Mouse (Mus musculus) bone marrow macrophage, adult 2 months (primary cell): ENCODE measurements around the gene Dsn1. TPM values are rescaled to one million over a fixed set of nuclear protein-coding genes. Genes with fewer than 3 reads are reported as not detected.

Experiments used
- H3K27ac ChIP-seq: 2 replicates; pipeline ENCODE4 v1.5.1; 2012; ENCODE audit warnings: low read depth, low read length; ENCODE audit not compliant: insufficient read depth
- H3K4me1 ChIP-seq: 2 replicates; pipeline ENCODE4 v1.6.1; 2012; ENCODE audit warnings: low read length; ENCODE audit not compliant: control insufficient read depth, insufficient read depth
- H3K4me3 ChIP-seq: 2 replicates; pipeline ENCODE4 v1.5.1; 2012; ENCODE audit warnings: mild to moderate bottlenecking, low read length, moderate library complexity; ENCODE audit not compliant: insufficient read depth
- CTCF ChIP-seq: IDR thresholded peaks from 2 replicates; pipeline ENCODE4 v1.5.1; 2012; ENCODE audit warnings: low read depth, mild to moderate bottlenecking, low read length, moderate library complexity
- POLR2A ChIP-seq: IDR thresholded peaks from 2 replicates; pipeline ENCODE4 v1.6.1; 2012; ENCODE audit warnings: mild to moderate bottlenecking, low read depth, low read length, borderline replicate concordance
- polyA plus RNA-seq: library from polyadenylated mRNA; stranded (reverse); fragments of >200 nt; gene quantifications from 2 replicates; pipeline ENCODE4 v1.2.4, GENCODE M21; 2012; ENCODE audit not compliant: missing spikeins, insufficient read depth, insufficient read length

Dsn1 gene
- 11.4 and 13.0 TPM in 2 replicates for polyA plus RNA-seq

DNA sequence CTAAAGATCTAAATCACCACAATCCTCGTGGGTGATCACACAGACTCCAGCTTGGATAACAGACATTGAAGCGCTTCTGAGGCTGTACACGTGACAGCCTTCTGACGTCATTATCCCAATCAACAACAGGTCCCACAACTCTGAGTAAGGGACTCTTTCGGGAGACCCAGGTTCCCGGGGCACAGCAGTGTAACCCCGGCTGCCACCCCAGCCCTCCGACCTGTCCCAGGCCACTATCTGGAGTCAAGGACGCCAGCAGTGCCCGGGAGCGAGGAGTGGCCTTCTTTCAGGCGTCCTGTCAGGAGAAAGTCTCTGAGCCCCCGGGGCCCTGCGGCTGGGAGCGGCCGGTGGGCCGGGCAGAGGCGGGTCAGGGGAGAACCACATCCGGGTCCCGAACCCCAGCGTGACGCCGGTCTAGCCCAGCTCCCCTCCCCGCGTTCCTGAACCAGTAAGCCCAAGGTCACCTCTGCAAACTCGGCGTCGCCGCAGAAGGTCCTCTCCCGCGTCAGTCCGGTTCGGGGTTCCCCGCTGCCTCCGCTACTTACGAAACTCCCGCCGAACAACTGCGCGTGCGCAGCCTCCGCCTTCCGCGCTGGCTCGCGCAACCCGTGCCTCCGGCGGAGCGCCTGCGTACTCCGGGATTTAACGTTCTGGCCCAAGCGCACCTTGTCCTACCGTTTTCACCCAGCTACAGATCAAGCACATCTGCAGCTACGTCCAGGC is at the start of gene Dsn1:
TSS of gene Dsn1 (minus strand) at position 644 of the 723 bp plus-strand sequence.
- Histone ChIP-seq H3K4me3 (peak within 1 kb of the TSS; percentile 58), H3K27ac (peak within 1 kb of the TSS; percentile 1; the same call in 1 of the 2 replicates), H3K4me1 (peaks cover 25% of the 10 kb centered on the region)
- TF ChIP-seq CTCF, result no peak
- TF ChIP-seq POLR2A, result no peak

DNA sequence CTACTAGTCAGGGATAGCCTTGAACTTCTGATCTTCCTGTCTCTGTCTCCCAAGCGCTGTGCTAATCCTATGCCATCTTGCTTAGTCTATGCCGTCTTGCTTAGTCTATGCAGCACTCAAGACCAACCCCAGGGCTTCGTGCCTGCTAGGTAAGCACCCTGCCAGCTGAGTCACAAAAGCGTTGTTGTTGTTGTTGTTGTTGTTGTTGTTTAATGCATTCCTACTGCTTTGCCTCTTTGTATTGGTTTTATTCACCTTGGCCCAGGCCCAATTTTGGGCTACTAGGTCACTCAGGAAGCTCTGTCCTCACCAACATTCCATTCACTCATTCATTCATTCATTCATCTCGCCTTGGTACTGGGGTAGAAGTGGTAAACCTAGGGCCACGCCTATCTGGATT is 48.8 kb upstream of the Dsn1 start:
- no peak overlapping the region for H3K27ac ChIP-seq
- no peak overlapping the region for H3K4me3 ChIP-seq

DNA sequence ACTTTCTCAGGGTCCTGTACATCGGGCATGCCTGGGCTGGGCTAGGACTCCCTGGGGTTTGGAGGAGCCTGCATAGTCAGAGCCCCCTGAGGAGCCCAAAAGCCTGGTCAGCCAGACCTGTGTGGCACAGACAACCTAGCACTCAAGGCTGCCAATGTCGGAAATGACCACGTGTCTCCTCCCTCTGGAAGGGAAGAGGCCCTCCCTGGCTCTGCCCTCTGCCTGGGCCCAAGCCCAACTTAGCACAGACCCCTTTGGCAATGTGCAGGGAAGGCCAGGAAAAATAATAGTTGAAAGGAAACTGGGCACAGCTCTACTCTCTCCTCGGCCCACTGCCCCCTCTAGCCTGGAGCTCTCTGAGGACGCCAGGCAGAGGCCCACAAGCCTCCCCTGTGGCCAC is 47.9 kb upstream of the Dsn1 start:
- TF ChIP-seq POLR2A, result no peak
- no peak for TF ChIP-seq CTCF
- Histone ChIP-seq H3K27ac (no peak overlapping the region), H3K4me1 (peaks cover 15% of the 10 kb centered on the region), H3K4me3 (no peak overlapping the region)

More for the DNA sequence above, 48.8 kb upstream of the Dsn1 start:
- TF ChIP-seq POLR2A (no peak), CTCF (no peak)
- peaks cover 15% of the 10 kb centered on the region for H3K4me1 ChIP-seq

DNA sequence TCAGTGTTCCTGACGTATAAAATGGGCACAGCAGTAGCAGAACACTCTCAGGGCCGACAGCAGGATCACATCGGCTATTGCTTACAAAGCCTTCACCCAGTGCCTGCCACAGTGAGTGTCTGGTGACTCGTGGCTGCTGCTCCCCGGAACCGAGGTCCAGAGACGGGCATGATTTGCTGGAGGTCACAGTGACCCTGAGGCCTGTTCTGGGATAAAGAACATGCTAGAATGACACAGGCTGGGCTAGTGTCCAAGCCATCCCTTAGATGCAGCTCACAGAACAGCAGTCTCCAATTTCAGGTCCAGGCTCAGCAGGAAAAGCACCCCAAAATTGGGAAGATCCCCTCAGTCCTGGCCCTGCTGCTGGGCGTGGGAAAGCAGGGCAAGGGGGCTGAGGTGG is 47.3 kb upstream of the Dsn1 start:
- H3K4me1 ChIP-seq, result peaks cover 19% of the 10 kb centered on the region
- no peak overlapping the region for H3K27ac ChIP-seq
- TF ChIP-seq CTCF, result no peak
- no peak for TF ChIP-seq POLR2A
- H3K4me3 ChIP-seq, result no peak overlapping the region

DNA sequence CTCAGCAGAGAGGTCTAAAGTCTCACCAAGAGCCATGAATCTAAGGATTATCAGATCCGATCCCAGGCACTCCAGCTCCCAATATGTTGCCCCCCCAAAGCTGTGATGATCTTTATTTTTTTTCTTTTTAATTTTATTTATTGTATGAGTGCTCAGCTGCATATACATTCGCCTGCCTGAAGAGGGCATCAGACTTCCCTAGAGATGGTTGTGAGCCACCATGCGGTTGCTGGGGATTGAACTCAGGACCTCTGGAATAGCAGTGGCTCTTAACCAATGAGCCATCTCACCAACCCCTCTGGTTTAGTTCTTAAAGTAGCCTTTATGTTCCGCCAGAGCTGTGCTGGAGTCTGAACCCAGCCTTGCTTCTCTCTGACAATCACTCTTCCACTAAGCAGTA is 46.8 kb upstream of the Dsn1 start:
- TF ChIP-seq CTCF (peak; percentile 14; the same call in 1 of the 2 replicates), POLR2A (no peak)
- Histone ChIP-seq H3K4me1 (peaks cover 24% of the 10 kb centered on the region), H3K4me3 (no peak overlapping the region), H3K27ac (no peak overlapping the region)

DNA sequence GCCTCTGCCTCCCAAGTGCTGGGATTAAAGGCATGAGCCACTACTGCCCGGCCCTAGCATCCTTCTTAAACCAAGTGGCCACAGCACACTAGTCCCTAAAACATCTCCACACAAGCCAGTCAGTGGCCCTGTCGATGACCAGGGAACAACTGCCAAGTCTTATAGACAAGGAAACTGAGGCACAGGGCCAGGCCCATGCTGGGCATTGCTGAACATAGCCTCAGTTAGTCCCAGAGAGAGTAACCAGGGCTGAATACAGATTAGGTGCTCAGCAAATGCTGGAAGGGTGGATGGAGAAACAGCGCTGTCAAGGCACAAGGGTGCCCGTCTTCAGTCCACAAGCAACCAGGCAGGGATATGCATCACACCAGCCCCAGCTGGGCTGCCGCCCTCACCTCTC is 46.2 kb upstream of the Dsn1 start:
- no peak overlapping the region for H3K4me3 ChIP-seq
- TF ChIP-seq CTCF (no peak), POLR2A (no peak)
- peaks cover 29% of the 10 kb centered on the region for H3K4me1 ChIP-seq
- no peak overlapping the region for H3K27ac ChIP-seq

DNA sequence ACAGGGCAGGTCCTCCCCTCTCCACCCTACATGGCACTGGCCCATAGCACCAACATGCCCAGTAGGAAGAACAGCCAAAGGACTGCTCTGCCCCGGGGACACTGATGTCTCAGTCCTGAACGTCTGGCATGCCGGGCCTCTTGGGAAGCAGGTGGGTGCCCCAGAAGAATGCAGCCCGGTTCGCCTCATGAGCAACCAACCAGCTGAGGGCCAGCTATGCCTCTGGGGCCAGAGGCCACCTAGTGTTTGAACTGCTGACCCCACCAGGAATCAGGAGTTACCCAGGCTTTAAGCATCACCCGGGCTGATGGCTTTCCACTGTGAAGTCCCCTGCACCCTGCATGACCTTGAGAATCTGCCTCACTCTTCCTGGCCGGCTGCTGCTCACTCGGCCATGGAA is 45.5 kb upstream of the Dsn1 start:
- no peak for TF ChIP-seq POLR2A
- TF ChIP-seq CTCF, result no peak
- no peak overlapping the region for H3K4me3 ChIP-seq
- peaks cover 29% of the 10 kb centered on the region for H3K4me1 ChIP-seq
- H3K27ac ChIP-seq, result no peak overlapping the region

DNA sequence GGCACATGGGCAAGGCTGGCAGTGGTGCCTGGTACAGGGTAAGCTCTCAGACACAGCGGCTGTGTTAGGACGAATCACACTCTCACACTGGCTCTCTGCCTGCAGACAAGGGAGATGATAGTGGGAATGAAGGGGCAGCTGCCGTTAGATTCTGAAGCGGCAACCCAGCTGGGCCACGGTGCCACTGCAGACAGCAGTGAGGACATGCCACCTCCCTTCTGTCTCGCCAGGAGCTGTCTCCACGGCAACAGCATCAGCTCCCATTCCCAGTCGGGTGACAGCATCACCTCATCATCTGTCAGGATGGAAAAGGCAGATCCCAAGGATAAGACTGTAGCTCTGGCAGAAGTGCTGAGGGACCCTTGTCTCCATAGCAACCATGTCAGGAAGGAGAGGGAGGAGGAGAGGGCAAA is 42.9 kb upstream of the Dsn1 start:
- H3K4me3 ChIP-seq, result no peak overlapping the region
- H3K27ac ChIP-seq, result no peak overlapping the region
- peaks cover 29% of the 10 kb centered on the region for H3K4me1 ChIP-seq
- TF ChIP-seq CTCF, result no peak

DNA sequence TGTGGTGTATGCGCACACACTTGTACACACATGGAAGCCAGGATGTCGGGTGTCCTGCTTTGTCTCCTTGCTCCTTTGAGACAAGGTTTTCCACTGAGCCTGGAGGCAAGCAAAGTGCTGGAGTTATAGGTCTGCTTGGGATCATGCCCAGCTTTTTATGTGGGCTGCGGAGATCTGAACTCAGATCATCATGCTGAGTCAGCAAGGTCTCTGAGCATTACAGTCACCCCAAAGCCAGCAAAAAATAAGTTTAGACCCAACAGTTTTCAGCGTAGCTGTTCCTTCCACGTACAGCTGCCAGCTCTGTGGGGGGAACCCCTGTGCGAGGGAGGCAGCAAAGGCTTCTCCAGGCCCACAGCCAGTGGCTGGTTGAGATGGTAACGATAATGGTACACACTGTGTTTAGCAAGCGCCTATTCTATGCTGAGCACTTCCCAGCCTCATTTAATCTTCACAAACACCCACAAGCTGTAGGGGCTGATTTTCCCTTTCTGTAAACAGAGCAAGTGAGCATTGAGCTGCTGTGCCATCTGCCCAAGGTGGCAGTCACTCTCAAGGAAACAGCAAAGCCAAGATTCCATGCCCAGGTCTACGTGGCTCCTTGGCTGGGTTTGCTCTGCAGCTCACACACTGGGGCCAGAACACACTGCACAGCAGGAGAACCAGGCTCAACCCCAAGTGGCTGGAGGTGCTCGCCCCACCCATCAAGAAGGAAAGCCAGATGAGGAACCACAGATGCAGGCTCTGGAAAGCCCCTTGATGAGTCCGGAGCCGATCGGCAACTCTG is 41.6 kb upstream of the Dsn1 start:
- H3K4me1 ChIP-seq, result peaks cover 29% of the 10 kb centered on the region
- no peak overlapping the region for H3K4me3 ChIP-seq
- TF ChIP-seq POLR2A, result no peak
- no peak for TF ChIP-seq CTCF
- no peak overlapping the region for H3K27ac ChIP-seq

DNA sequence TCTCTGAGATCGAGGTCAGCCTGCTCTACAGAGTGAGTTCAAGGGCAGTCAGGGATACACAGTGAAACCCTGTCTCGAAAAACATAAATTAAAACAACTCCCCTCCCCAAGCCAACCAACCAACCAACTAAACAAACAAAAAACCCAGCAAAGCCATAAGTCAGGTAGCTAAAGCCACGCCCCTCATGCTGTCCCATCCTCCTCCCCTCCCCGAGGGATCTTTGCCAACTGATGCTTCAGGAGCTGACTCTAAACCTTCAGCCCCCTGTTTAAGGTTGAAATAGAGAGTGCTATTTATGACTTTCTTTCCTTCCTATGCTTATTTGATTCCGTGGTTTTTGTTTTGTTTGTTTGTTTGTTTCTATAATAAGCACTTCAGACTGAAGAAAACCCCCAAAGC is 40.0 kb upstream of the Dsn1 start:
- no peak overlapping the region for H3K4me3 ChIP-seq
- H3K27ac ChIP-seq, result no peak overlapping the region
- no peak for TF ChIP-seq CTCF
- TF ChIP-seq POLR2A, result no peak
- H3K4me1 ChIP-seq, result peaks cover 22% of the 10 kb centered on the region

DNA sequence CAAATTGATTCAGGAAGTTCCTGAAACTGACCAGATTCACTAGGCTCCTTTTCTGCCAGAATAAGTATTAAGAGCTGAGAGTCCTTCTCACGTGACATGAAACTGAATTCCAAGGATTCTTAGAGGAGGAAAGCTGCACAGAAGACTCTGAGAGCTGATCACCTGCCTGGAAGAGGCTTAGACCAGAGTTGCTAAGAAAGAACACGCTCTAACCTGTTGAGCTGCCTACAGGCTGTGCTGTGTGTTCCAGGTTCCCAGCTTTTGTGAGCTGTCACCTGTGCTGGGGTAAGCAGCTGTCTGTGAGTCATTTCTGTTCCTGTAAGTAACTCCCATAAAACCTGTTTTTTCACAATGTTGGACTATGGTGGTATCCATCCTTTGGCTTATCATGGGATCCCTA is 39.0 kb upstream of the Dsn1 start:
- no peak overlapping the region for H3K4me3 ChIP-seq
- H3K27ac ChIP-seq, result no peak overlapping the region
- H3K4me1 ChIP-seq, result peaks cover 14% of the 10 kb centered on the region
- TF ChIP-seq CTCF (no peak), POLR2A (no peak)
